In the genomic region with DNA sequence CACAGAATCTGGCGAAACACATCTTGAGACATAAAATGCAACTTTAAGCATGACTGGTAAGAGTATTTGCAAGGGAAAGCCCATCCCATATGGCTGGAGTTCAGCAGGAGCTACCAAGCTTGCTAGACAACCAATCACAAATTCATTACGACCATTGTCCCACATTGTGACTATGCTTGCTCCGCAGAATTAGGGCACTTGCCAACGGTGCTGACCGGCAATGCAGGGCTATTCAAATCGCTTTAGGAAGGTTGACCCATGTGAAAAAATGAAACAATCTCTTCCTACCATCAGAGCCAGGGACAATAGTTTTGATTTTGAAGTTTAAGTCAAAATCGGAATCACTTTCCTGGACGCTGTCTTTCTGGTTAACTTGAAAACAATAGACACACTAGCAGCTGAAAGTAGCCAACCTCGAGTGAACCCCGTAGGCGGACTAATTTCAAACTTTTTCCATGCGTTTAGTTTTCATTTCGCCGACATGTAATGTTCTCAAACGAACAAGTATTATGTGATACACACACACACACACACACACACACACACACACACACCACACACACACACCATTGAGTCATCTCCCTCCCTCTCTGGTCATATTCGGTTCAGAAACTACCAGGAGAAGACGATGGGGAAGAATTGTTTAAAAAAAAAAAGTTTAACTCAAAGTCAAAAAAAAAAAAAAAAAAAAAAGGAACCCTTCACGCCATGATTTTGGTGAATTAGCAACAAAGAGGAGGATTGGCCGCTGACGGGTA, we compare ENCODE assay signal across 7 mouse cellular contexts. TPM values are rescaled to one million over a fixed set of nuclear protein-coding genes. Genes with fewer than 3 reads are reported as not detected.
DNase-seq lines count a peak whose midpoint lies in the region; ATAC-seq and TF ChIP-seq lines count a peak whose summit lies in the region.

A gene (plus strand): TSS at position 701 of the 758 bp plus-strand sequence.

- peaks cover 13% of the 10 kb centered on the region for H3K4me1 ChIP-seq in brown adipose tissue, adult 24 weeks (ENCODE audit: control insufficient read depth, insufficient read depth, insufficient read length, low read length)
- H3K4me1 ChIP-seq in forebrain, embryonic 12.5 days: peaks cover 33% of the 10 kb centered on the region
- peaks cover 13% of the 10 kb centered on the region for H3K4me1 ChIP-seq in lung, postnatal 0 days (ENCODE audit: insufficient read depth, low read depth, low read length)

- peak within 1 kb of the TSS; percentile 89 for H3K4me2 ChIP-seq in forebrain, embryonic 12.5 days
- peak within 1 kb of the TSS; percentile 96 for H3K4me2 ChIP-seq in lung, postnatal 0 days (replicated peaks; ENCODE audit: low read depth, low read length)

- peak within 1 kb of the TSS; percentile 96 for H3K9ac ChIP-seq in forebrain, embryonic 12.5 days
- peak within 1 kb of the TSS; percentile 84 for H3K9ac ChIP-seq in lung, postnatal 0 days (replicated peaks; ENCODE audit: low read depth)

- TF ChIP-seq CTCF in lung, postnatal 0 days (IDR thresholded peaks at IDR 0.05): no peak

- TF ChIP-seq EP300 in lung, postnatal 0 days (IDR thresholded peaks at IDR 0.05): 0 out of 2 replicates have a peak, but pooled peaks have one; percentile 12

- WGBS in forebrain, embryonic 12.5 days: under 1% methylated on average over 20 of the region's 20 CpGs
- under 1% methylated on average over 20 of the region's 20 CpGs for WGBS in lung, postnatal 0 days

- H3K4me3 ChIP-seq in brown adipose tissue, adult 24 weeks (ENCODE audit: insufficient read depth, low read depth, low read length): peak within 1 kb of the TSS; percentile 80
- H3K4me3 ChIP-seq in forebrain, embryonic 12.5 days (replicated peaks): peak within 1 kb of the TSS; percentile 94
- peak within 1 kb of the TSS; percentile 91 for H3K4me3 ChIP-seq in lung, postnatal 0 days (ENCODE audit: low read depth, low read length)

- no peaks in the 10 kb centered on the region for H3K27me3 ChIP-seq in forebrain, embryonic 12.5 days
- H3K27me3 ChIP-seq in lung, postnatal 0 days (replicated peaks; ENCODE audit: insufficient read depth, low read length): no peaks in the 10 kb centered on the region

- peak within 1 kb of the TSS; percentile 88 for H3K27ac ChIP-seq in brown adipose tissue, adult 24 weeks (replicated peaks; ENCODE audit: low read depth, low read length)
- H3K27ac ChIP-seq in forebrain, embryonic 12.5 days: peak within 1 kb of the TSS; percentile 97
- H3K27ac ChIP-seq in lung, postnatal 0 days (ENCODE audit: low read length): peak within 1 kb of the TSS; percentile 94

- H3K36me3 ChIP-seq in forebrain, embryonic 12.5 days (replicated peaks): no peaks in the 10 kb centered on the region
- no peaks in the 10 kb centered on the region for H3K36me3 ChIP-seq in lung, postnatal 0 days (ENCODE audit: insufficient read depth, low read length)

- no peak for ATAC-seq in forebrain, embryonic 12.5 days (ENCODE audit: low FRiP score)
- ATAC-seq in lung, postnatal 0 days: peak; percentile 23

- no peaks in the 10 kb centered on the region for H3K9me3 ChIP-seq in forebrain, embryonic 12.5 days
- no peaks in the 10 kb centered on the region for H3K9me3 ChIP-seq in lung, postnatal 0 days (ENCODE audit: low read length)

- peak; percentile 72 for DNase-seq in Muller cell, postnatal 12 days (ENCODE audit: inconsistent ontology term)
- DNase-seq in heart, postnatal 36 days: peak; percentile 63 to 67
- DNase-seq in layer of hippocampus, adult 9-11 months: peak; percentile 15
- peak; percentile 83 for DNase-seq in lung, postnatal 0 days (ENCODE audit: low spot score)
- peak; percentile 28 for DNase-seq in ovary, postnatal 36 days (ENCODE audit: low spot score)

- intact Hi-C loops in heart, postnatal 36 days (cut with DNase I): loop anchor here (2.0 to 10.0 kb wide), 3 partner anchors 54 to 88 kb away; a partner anchor contains a TSS

RNA-seq across cellular contexts. Expression of the gene that starts here (rescaled TPM):
- polyA plus RNA-seq in brown adipose tissue, adult 24 weeks (2012; ENCODE audit: insufficient read depth, insufficient read length, missing spikeins): 33.2 and 52.3 TPM in 2 replicates
- polyA plus RNA-seq in forebrain, embryonic 12.5 days (2016; fragmentation: Nextera tagmentation; extraction: Ambion mirVana): 7.4 and 8.1 TPM in 2 replicates
- 10 to 100 TPM; 83.7 to 93.5 TPM for total RNA-seq in heart, postnatal 36 days (2021)
- polyA plus RNA-seq in lung, postnatal 0 days (2015; fragmentation: Nextera tagmentation; extraction: Ambion mirVana): 9.4 and 9.8 TPM in 2 replicates

Comparison
In these comparisons a context has a peak if more than half of its experiments do, and no peak if none do; other contexts are left out.
1. DNase-seq: peak in every context shown above with its lines; median percentile 83 in lung, postnatal 0 days; 72 in Muller cell, postnatal 12 days; 65 in heart, postnatal 36 days; 28 in ovary, postnatal 36 days; 15 in layer of hippocampus, adult 9-11 months.